In genomic region chr17:32283771-32284221, GRCm38 (mm10) we compare ENCODE assay signal across 8 mouse cellular contexts. TPM values are rescaled to one million over a fixed set of nuclear protein-coding genes. Genes with fewer than 3 reads are reported as not detected.
DNase-seq lines count a peak whose midpoint lies in the region; ATAC-seq and TF ChIP-seq lines count a peak whose summit lies in the region.

No protein-coding gene starts in this region.

- DNase-seq in 3134 (ENCODE audit: extremely low read depth, insufficient read length, low spot score): peak; percentile 81
- peak; percentile 42 for DNase-seq in adrenal gland, adult 8-10 months
- peak; percentile 80 for DNase-seq in embryonic facial prominence, embryonic 10.5 days (ENCODE audit: low spot score)
- DNase-seq in heart, adult 11 months: peak; percentile 97
- DNase-seq in kidney, adult 11 months: peak; percentile 50
- peak; percentile 37 to 60 for DNase-seq in spleen, adult 2 months (ENCODE audit: low read depth in 1 of 2, low spot score in 2 of 2)

- peaks cover 4% of the 10 kb centered on the region for H3K36me3 ChIP-seq in embryonic facial prominence, embryonic 10.5 days (replicated peaks)
- H3K36me3 ChIP-seq in limb, embryonic 15.5 days: no peaks in the 10 kb centered on the region
- H3K36me3 ChIP-seq in midbrain, embryonic 16.5 days (ENCODE audit: control insufficient read depth, insufficient read depth, low read length): no peaks in the 10 kb centered on the region
- no peaks in the 10 kb centered on the region for H3K36me3 ChIP-seq in spleen, adult 2 months (ENCODE audit: control insufficient read depth, insufficient read depth, low read length)

- H3K9me3 ChIP-seq in embryonic facial prominence, embryonic 10.5 days: no peaks in the 10 kb centered on the region
- no peaks in the 10 kb centered on the region for H3K9me3 ChIP-seq in limb, embryonic 15.5 days
- H3K9me3 ChIP-seq in midbrain, embryonic 16.5 days (replicated peaks; ENCODE audit: control insufficient read depth, low read length, poor library complexity, severe bottlenecking): no peaks in the 10 kb centered on the region

- ATAC-seq in limb, embryonic 15.5 days (ENCODE audit: insufficient number of reproducible peaks, low FRiP score, low TSS enrichment, low read depth): peak; percentile 72
- ATAC-seq in midbrain, embryonic 16.5 days: peak; percentile 73

- peaks cover 26% of the 10 kb centered on the region for H3K4me1 ChIP-seq in embryonic facial prominence, embryonic 10.5 days
- H3K4me1 ChIP-seq in limb, embryonic 15.5 days: peaks cover 19% of the 10 kb centered on the region
- peaks cover 36% of the 10 kb centered on the region for H3K4me1 ChIP-seq in midbrain, embryonic 16.5 days (ENCODE audit: control insufficient read depth, insufficient read depth, low read length)
- H3K4me1 ChIP-seq in spleen, adult 2 months (ENCODE audit: control insufficient read depth, insufficient read depth, insufficient read length): peaks cover 9% of the 10 kb centered on the region

- WGBS in embryonic facial prominence, embryonic 10.5 days: 0% methylated on average over 37 of the region's 41 CpGs
- under 1% methylated on average over 27 of the region's 41 CpGs for WGBS in limb, embryonic 15.5 days
- under 1% methylated on average over 29 of the region's 41 CpGs for WGBS in midbrain, embryonic 16.5 days
- under 1% methylated on average over 29 of the region's 41 CpGs for WGBS in spleen, adult 2 months

- H3K4me2 ChIP-seq in limb, embryonic 15.5 days: peak overlapping the region; percentile 65
- H3K4me2 ChIP-seq in midbrain, embryonic 16.5 days (ENCODE audit: low read length): peak overlapping the region; percentile 64

- peak overlapping the region; percentile 97 for H3K9ac ChIP-seq in limb, embryonic 15.5 days
- peak overlapping the region; percentile 99 for H3K9ac ChIP-seq in midbrain, embryonic 16.5 days (ENCODE audit: low read depth, low read length)

- peak overlapping the region; percentile 99 for H3K27ac ChIP-seq in embryonic facial prominence, embryonic 10.5 days (replicated peaks)
- H3K27ac ChIP-seq in limb, embryonic 15.5 days: peak overlapping the region; percentile 99
- H3K27ac ChIP-seq in midbrain, embryonic 16.5 days (ENCODE audit: low read length): peak overlapping the region; percentile 99
- H3K27ac ChIP-seq in spleen, adult 2 months (ENCODE audit: insufficient read depth, low read length): peak overlapping the region; percentile 97

- H3K27me3 ChIP-seq in embryonic facial prominence, embryonic 10.5 days (replicated peaks; ENCODE audit: low read depth, poor library complexity, severe bottlenecking): no peaks in the 10 kb centered on the region
- H3K27me3 ChIP-seq in limb, embryonic 15.5 days: no peaks in the 10 kb centered on the region
- no peaks in the 10 kb centered on the region for H3K27me3 ChIP-seq in midbrain, embryonic 16.5 days (ENCODE audit: control insufficient read depth, insufficient read depth, low read depth, low read length)
- no peaks in the 10 kb centered on the region for H3K27me3 ChIP-seq in spleen, adult 2 months (ENCODE audit: control insufficient read depth, insufficient read depth, low read length)

- no peak for TF ChIP-seq POLR2A in spleen, adult 2 months (IDR thresholded peaks at IDR 0.05; ENCODE audit: low read depth, low read length)

- TF ChIP-seq CTCF in spleen, adult 2 months (IDR thresholded peaks at IDR 0.05; ENCODE audit: extremely low read depth, insufficient read depth, insufficient read length, insufficient replicate concordance): no peak

- peak overlapping the region; percentile 67 for H3K4me3 ChIP-seq in embryonic facial prominence, embryonic 10.5 days
- peak overlapping the region; percentile 94 for H3K4me3 ChIP-seq in limb, embryonic 15.5 days
- peak overlapping the region; percentile 96 for H3K4me3 ChIP-seq in midbrain, embryonic 16.5 days (ENCODE audit: low read depth, low read length)
- H3K4me3 ChIP-seq in spleen, adult 2 months (ENCODE audit: extremely low read depth, insufficient read depth, insufficient read length): peak overlapping the region; percentile 92

RNA-seq across cellular contexts. Expression of gene Brd4, which starts 0.7 kb away (rescaled TPM):
- 100 to 1,000 TPM in 3 of 4 experiments, 10 to 100 TPM in 1; 95.4 to 135 (median 109) TPM for total RNA-seq in adrenal gland, adult 8-10 months (2022)
- polyA plus RNA-seq in embryonic facial prominence, embryonic 10.5 days (2016; fragmentation: Nextera tagmentation; extraction: Ambion mirVana): 116 and 122 TPM in 2 replicates
- polyA plus RNA-seq in limb, embryonic 15.5 days (2015; fragmentation: Nextera tagmentation; extraction: Ambion mirVana): 78.1 and 81.6 TPM in 2 replicates
- 84.3 and 84.6 TPM in 2 replicates for polyA plus RNA-seq in midbrain, embryonic 16.5 days (2015; fragmentation: Nextera tagmentation; extraction: Ambion mirVana)
- 63.3 and 63.8 TPM in 2 replicates for polyA plus RNA-seq in spleen, adult 2 months (2012; rRNA removed)

RNA-seq across cellular contexts. Expression of gene Akap8, which starts 37.2 kb away (rescaled TPM):
- total RNA-seq in adrenal gland, adult 8-10 months (2022): 100 to 1,000 TPM in 2 of 4 experiments, 10 to 100 TPM in 2; 60.5 to 149 (median 103) TPM
- 152 and 159 TPM in 2 replicates for polyA plus RNA-seq in embryonic facial prominence, embryonic 10.5 days (2016; fragmentation: Nextera tagmentation; extraction: Ambion mirVana)
- polyA plus RNA-seq in limb, embryonic 15.5 days (2015; fragmentation: Nextera tagmentation; extraction: Ambion mirVana): 93.1 and 94.6 TPM in 2 replicates
- 101 and 109 TPM in 2 replicates for polyA plus RNA-seq in midbrain, embryonic 16.5 days (2015; fragmentation: Nextera tagmentation; extraction: Ambion mirVana)
- 105 and 115 TPM in 2 replicates for polyA plus RNA-seq in spleen, adult 2 months (2012; rRNA removed)

Comparison
In these comparisons a context has a peak if more than half of its experiments do, and no peak if none do; other contexts are left out.
1. Peak in every context shown above with its lines: DNase-seq, ATAC-seq, H3K4me3 ChIP-seq and H3K27ac ChIP-seq.
2. DNase-seq: peak in every context shown above with its lines; median percentile 97 in heart, adult 11 months; 81 in 3134; 80 in embryonic facial prominence, embryonic 10.5 days; 50 in kidney, adult 11 months; 48 in spleen, adult 2 months; 42 in adrenal gland, adult 8-10 months.